Mouse (Mus musculus) layer of hippocampus, postnatal 14 days (tissue): ENCODE results near the gene 1700067P10Rik. TPM values are rescaled to one million over a fixed set of nuclear protein-coding genes. Genes with fewer than 3 reads are reported as not detected.

ENCODE experiments used
- DNase-seq, 2 experiments: peaks; one replicate each; pipeline ENCODE4 v3.0.0; 2021 to 2022; ENCODE audit warnings: low spot score in 2 of 2, mixed read lengths in 1 of 2
- total RNA-seq, 2 experiments: library from RNA; stranded (reverse); gene quantifications; 2 replicates each; pipeline ENCODE4 v1.2.3; 2021

1700067P10Rik gene
- total RNA-seq, 2 experiments from 2014 or later: not detected

DNA sequence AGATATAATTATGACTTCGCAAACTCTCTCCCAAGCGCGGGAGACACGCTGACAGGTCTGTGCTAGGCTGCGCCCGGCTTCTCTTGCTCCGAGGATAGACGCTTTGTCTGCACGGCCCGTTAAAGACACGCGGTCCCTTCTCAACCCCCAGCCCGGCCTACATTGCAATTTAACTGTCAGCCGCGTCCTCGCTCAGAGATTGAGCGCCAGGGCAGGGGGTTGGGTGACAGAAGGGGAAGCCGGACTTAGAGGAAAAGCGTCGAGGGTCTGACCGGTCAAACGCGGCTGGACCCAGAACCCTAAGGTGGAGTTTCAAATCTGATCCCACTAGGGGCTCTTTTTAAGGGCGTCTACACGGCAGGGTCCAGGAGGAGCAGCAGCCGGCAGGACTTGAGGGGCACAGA, 6.6 kb downstream of the 1700067P10Rik start:
- DNase-seq: no peak

DNA sequence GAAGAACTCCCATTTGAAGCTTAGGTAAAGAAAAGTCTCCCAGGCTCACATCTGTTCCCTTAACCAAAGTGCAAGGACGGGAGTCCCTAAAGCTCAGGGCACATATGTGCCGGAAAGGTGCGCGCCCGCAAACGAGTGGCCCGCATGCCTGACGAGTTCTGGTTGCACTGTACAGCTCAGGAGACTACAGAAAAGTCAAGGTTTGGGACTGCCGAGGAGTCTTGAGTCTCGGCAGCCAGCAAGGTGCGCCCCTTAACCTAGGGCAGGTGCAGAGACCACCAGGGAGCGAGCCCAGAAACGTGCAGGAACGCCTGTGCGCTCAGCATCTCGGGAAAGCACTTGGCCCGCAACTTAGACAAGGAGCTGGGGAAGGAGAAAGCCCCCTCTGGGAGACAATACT, 7.2 kb downstream of the 1700067P10Rik start:
- no peak for DNase-seq

DNA sequence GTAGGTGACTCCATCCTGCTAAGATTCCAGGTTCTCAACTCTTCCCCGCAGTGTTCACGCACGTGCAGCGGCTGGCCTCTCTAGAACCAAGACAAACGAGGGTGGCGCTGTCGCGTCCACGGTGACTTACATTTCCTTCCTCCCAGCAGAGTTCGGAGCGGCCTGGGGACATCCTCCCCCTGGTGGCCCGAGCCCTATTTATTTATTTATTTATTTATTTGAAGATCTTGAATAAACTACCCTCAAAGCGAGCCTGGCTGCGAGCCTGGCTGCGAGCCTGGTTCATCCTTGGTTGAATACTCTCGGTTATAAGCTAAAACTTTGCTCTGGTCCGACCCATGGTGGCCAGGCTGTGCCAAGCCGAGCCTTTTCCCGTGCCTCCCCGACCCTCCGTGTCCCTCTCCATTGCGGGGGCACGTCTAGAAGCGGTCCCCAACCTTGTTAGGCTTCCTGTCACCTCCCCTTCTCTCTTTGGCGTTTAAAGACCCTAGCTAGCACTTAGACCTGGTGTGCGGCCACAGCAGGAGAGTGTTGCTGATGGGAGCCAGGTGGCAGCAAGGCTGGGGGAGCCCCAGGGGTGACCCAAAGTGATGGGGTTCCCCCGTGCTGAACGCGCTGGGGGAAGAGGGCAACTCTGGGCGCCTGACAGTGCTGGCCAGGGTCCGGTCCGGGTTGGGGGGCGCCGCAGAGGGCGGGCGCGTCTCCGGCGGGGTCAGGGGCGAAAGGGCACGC, 8.1 kb downstream of the 1700067P10Rik start:
- no peak for DNase-seq

DNA sequence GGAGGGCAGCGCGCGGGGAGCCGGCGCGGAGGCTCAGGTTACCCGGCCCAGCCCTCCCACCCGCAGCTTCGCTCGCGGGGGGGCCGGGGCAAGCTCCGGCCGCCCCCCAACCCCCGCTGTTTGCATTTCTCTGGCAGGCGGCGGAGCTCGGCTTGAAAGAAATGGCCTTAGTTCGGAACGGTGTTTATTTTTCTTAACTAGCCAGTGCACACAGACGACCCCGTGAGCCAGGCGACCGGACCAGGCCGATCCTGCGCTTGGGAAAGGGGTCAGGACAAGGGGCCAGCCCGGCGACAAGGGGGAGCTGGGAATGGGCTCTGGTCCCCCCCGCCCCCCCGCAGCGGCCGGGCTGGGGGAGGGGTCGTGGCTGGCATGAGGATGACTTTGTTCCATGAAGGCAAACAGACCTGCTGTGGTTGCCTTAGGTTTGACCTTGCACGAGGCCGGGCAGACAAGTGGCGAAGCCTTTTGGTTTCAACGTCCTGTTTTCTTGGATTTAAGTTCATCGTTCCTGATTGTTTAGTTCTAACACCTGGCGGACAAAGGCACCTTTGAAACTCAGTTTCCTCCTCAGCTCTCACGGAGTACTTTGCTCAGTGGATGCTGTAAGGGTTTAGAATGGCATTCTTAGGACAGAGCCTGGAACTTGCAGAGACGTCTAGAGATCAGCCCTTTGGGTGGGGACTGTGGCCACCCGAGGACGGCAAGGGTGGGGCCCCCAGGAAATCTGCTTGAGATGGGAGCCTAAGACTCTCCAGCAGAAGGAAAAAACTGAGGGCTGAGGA, 8.8 kb downstream of the 1700067P10Rik start:
- DNase-seq: no peak

DNA sequence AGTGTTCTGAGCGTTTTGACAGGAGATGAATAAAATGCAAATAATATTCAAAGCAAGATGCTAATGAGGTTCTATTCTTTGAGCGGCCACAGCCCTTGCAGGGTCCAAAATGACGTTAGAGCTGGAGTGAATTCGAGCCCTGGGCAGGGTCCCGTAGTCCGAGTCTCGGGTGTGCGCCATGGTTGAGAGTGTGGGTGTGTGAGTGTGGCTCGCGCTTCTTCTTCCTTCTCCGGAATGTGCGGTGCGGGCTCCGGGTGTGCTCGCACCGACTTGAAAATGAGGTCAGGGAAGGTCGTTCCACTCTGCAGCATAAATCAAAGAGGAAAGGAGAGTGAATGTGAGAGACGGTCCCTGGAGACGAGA, 9.4 kb downstream of the 1700067P10Rik start:
- DNase-seq: no peak

DNA sequence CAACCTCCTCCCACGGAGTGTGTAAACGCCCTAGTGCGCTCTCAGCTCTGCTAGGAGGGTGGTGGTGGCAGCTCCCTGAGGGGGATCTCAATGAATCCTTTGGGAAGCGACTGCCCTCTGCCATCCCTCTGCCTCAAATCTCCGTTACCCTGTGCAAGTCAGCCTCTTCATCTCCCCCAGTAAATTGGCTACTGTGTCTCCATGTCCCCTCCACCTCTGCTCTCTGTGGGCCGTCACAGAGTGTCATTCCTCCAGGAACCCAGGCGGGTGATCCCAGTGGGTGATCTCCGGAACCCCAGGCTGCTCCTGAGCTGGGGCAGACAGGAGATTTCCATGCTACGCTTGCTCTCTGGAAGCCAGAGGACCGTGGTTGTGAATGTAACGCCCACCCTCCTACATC, 10.2 kb downstream of the 1700067P10Rik start:
- DNase-seq: no peak

DNA sequence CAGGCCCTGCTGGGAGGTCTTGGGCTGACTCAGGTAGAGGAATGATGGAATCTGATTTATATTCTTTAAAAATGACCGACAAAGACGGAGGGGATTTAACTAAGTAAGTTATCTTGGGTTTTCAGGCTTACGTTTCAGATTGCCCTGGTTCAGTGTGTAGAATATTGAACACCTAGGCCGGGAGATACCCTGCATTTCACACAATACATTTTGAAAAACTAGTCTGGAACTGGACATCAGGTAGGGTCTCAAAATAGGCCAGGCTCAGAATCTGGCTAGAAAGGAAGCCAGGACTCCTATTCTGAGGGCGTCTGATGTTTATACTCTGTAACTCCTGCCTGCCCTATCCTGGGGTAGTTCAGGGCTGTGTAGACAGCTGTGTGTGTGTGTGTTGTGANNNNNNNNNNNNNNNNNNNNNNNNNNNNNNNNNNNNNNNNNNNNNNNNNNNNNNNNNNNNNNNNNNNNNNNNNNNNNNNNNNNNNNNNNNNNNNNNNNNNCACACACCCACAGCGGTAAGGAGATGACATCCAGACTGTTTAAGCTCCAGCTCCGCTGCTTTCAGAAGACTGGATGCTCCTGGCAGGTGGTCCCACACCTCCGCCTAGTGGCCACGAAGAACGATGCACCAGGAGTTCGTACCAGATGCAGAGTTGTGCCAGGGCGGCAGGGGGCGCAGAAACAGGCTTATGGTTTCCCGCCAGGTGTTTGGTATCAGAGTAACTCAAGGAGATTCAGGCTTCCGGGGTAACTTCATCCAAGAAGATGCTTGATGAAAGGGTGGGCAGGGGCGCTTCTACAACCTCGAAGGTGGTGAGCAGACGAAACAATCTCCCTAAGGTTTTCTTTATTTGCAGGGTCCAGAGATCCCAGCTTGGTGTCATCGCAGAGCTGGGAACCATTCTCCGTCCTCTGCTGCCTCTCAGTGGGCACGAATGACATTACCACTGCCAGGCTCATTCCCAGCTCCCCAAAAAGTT, 11.6 kb downstream of the 1700067P10Rik start:
- DNase-seq: peak; percentile 84 to 91

DNA sequence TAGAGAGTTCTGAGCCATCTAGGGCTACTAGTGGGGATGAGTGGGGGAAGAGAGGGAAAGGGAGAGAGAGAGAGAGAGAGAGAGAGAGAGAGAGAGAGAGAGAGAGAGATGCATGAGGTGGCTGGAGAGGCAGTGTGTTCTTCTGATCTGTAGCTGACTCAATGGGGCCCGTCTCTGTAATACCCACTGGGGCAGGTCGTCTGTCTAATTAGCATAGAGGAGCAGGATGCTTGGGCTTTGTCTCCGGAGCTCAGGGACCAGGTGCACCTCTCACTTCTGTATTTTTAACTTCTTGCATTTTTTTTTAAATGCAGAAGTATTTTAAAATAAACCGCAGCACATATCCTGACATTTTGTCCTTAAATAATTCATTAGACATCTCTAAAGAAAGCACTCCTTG, 18.2 kb downstream of the 1700067P10Rik start:
- no peak for DNase-seq

DNA sequence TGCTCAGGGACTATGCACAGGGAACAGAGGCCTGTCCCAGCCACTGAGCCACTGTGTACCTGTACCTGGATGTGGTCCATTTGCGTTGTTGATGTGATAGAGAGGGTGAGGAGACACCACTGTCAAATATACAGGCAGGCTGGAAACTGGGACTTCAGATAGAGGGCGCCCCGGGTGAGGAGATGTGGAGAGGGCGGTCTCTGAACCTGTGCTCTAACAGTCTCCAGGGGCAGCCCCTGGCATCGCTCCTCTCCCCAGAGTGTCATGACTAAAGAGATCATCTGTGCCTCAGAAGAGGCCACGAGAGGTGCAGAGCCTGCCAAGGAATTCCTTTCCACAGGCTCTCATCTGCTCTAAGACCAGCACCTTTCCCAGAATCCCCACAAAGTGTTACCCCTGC, 18.7 kb downstream of the 1700067P10Rik start:
- DNase-seq: no peak

DNA sequence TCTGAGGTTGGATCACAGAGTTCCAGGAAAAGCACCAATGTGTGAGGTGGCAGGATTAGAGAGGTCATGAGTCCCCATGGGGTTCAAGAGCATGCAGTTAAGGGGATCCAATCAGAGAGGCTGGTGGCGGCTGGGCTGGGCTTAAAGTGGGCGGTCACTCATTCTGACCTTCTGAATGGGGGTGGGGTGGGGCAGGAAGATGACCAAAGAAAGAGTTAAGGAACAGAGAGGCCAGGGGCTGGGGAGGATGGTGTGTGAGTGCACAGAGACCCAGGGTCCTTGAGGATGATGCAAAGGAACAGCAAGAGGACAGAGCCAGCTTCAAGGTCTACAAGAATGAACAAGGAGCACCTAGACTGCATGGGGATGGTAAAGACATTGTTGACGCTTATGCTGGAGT, 19.4 kb downstream of the 1700067P10Rik start:
- no peak for DNase-seq

DNA sequence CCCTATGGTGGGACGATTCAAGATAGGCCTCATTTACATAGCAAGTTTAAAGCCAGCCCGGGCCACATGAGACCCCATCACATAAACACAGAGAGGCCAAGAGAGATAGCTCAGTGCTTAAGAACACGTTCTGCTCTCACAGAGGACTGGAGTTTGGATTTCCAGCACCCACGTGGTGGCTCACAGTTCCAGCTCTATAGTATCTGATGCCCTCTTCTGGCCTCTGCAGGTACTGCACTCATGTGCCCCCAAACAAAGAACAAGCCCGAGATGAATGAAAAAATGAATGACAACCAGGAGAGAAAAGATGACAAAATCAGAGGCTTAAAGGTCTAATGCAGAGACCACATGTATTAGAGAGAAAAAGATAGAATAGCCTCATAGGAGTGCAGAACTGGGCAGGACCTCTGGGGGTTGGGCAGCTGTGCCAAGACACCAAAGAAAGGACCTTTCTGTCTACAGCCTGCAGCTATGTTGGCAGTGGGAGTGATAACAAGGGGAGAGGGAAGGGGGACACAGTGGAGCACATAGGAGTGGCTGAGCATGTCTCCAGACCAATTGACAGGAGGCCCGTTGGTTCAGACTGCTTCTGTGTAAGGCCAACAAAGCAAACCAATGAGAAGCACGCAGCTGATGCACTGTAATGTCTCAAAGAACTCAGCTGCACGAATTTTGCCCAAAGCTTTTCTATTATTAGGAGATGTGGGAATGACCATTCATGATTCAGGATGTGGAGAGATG, 21.6 kb downstream of the 1700067P10Rik start:
- peak in 1 of 2 experiments; percentile 42 for DNase-seq

DNA sequence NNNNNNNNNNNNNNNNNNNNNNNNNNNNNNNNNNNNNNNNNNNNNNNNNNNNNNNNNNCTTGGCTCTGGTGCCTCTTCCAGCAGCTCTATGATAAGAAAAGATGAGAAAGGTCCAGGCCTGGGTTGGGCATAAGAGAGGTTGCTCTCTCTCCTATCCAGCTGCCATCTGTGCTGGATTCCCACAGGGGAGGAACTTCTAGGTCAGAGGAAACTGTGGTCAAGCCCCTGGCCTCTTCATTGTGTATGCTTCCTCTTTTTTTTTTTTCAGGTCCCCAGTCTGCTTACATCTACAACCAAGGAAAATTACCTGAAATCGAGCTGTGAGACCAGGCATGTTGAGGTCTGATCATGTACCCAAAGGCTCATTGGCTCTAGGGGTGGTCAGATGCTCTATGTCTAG, 29.5 kb downstream of the 1700067P10Rik start:
- DNase-seq: no peak

DNA sequence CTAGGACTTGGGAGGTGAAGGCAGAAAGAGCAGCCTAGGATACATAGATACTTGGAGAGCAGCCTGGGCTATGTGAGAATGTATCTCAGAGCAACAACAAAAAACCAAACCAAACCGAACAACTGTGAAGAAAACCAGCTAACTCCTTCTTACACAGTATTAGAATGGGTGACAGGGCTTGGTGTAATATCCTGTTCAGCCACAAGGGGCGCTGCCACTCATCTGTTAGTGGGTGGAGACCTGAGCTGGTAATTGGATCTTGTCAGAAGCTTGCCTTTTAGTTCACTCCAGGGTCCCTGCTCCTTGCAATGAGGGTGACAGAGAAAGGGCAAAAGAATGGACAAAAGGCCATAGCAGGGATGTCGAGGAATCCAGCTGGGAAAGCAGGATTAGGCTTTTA, 30.5 kb downstream of the 1700067P10Rik start:
- DNase-seq: peak; percentile 55 to 72

DNA sequence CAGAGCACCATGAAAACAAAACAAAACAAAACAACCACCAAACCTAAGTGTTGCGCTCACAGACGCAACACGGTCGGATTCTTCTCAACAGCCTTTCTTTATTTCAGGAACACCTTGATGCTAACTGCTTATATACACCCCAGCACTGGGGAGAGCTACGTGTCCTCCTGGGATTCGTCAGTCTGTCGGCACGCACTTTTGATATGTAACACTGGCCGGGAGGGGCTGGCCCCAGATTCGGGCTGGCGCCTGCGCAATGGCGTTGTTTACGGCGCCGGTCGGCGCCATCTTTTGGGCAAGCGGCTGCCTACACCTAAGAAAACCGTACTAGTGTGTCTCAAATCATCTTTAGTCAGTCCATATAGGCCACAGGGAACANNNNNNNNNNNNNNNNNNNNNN, 31.3 kb downstream of the 1700067P10Rik start:
- DNase-seq: no peak

DNA sequence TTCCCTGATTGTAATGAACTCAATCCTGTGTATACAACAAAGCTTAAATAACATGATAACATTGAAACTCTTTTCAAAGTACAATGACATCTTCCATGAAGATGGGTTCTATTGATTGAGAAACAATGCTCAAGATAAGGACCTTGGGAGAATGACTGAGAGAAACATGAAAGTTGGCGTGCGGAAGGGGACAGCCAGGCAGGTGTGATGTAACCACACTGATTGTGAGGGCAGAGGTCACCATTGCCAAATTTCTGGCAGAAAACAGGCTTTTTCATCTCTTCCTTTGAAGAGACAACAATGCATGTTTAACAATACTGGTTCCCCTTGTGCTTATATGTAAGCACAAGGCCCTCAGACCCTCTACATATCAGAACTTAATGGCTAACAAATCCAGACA, 43.7 kb downstream of the 1700067P10Rik start:
- DNase-seq: no peak

Other genes with a start within 250 kb of the 1700067P10Rik start
- gene Foxp4, start 164.7 kb upstream of the 1700067P10Rik start, total RNA-seq: 10 to 100 TPM; 43.4 to 49.1 TPM
- gene 1700122O11Rik, start 51.0 kb upstream of the 1700067P10Rik start, total RNA-seq: not detected
- not detected for gene 9830107B12Rik, start 56.9 kb downstream of the 1700067P10Rik start, total RNA-seq
- not detected for gene A530064D06Rik, start 78.0 kb downstream of the 1700067P10Rik start, total RNA-seq
- not detected for gene Trem1, start 143.4 kb downstream of the 1700067P10Rik start, total RNA-seq
- gene Trem3, start 158.5 kb downstream of the 1700067P10Rik start, total RNA-seq: not detected
- gene Treml4, start 175.0 kb downstream of the 1700067P10Rik start, total RNA-seq: not detected
- gene Treml2, start 210.2 kb downstream of the 1700067P10Rik start, total RNA-seq: under 1 TPM; 0.19 to 0.48 TPM
- not detected for gene B430306N03Rik, start 226.8 kb downstream of the 1700067P10Rik start, total RNA-seq